Mouse (Mus musculus) midbrain, embryonic 14.5 days (tissue): ENCODE data around the gene Rbp4. TPM values are rescaled to one million over a fixed set of nuclear protein-coding genes. Genes with fewer than 3 reads are reported as not detected.

ENCODE experiments used
- ATAC-seq: fragments of 200-750 bp; cut with Nextera tagmentation; 2 replicates; pipeline ENCODE4 v1.8.0; 2017; ENCODE audit warnings: moderate number of reproducible peaks, moderate library complexity; ENCODE audit not compliant: low FRiP score, low TSS enrichment
- DNase-seq: peaks from one replicate; pipeline ENCODE4 v3.0.0-alpha.2; 2015
- H3K27ac ChIP-seq: fragments of 300-500 bp; sonication (generic); replicated peaks from 2 replicates; pipeline ENCODE4 v1.5.1; 2014; ENCODE audit warnings: mild to moderate bottlenecking, low read depth, low read length, moderate library complexity
- H3K27me3 ChIP-seq: fragments of 300-500 bp; sonication (generic); 2 replicates; pipeline ENCODE4 v1.6.1; 2014; ENCODE audit warnings: low read length, control low read depth, mixed read lengths; ENCODE audit not compliant: control insufficient read depth, insufficient read depth
- H3K36me3 ChIP-seq: fragments of 300-500 bp; sonication (generic); 2 replicates; pipeline ENCODE4 v1.6.1; 2014; ENCODE audit warnings: low read length, control low read depth; ENCODE audit not compliant: control insufficient read depth, insufficient read depth
- H3K4me1 ChIP-seq: fragments of 300-500 bp; sonication (generic); 2 replicates; pipeline ENCODE4 v1.6.1; 2014; ENCODE audit warnings: mild to moderate bottlenecking, antibody characterized with exemption, low read length, control low read depth; ENCODE audit not compliant: control insufficient read depth, insufficient read depth
- H3K4me2 ChIP-seq: fragments of 300-500 bp; sonication (generic); 2 replicates; pipeline ENCODE4 v1.6.1; 2014; ENCODE audit warnings: mild to moderate bottlenecking, low read length, moderate library complexity
- H3K4me3 ChIP-seq: fragments of 300-500 bp; sonication (generic); replicated peaks from 2 replicates; pipeline ENCODE4 v1.5.1; 2014; ENCODE audit warnings: low read depth, low read length
- H3K9ac ChIP-seq: fragments of 300-500 bp; sonication (generic); replicated peaks from 2 replicates; pipeline ENCODE4 v1.6.1; 2014; ENCODE audit warnings: mild to moderate bottlenecking, low read length, moderate library complexity
- H3K9me3 ChIP-seq: fragments of 300-500 bp; sonication (generic); 2 replicates; pipeline ENCODE4 v1.6.1; 2016; ENCODE audit warnings: low read length, control low read depth, mixed read lengths; ENCODE audit not compliant: control insufficient read depth
- WGBS: fragments of 180-500 bp; shearing (Covaris S2); extraction: QIAGEN DNeasy Blood & Tissue Kit; methylation state at CpG from one replicate; pipeline ENCODE4 v1.1.7; 2014; 5-methylcytosine and 5-hydroxymethylcytosine counted together
- polyA plus RNA-seq: library from polyadenylated mRNA; unstranded; fragments of >200 nt; fragmentation: Nextera tagmentation; extraction: Ambion mirVana; gene quantifications from 2 replicates; pipeline ENCODE4 v1.2.1, GENCODE M21; 2014

Gene Rbp4
- polyA plus RNA-seq, 1 experiment from 2014 or later: 4.1 TPM

DNA sequence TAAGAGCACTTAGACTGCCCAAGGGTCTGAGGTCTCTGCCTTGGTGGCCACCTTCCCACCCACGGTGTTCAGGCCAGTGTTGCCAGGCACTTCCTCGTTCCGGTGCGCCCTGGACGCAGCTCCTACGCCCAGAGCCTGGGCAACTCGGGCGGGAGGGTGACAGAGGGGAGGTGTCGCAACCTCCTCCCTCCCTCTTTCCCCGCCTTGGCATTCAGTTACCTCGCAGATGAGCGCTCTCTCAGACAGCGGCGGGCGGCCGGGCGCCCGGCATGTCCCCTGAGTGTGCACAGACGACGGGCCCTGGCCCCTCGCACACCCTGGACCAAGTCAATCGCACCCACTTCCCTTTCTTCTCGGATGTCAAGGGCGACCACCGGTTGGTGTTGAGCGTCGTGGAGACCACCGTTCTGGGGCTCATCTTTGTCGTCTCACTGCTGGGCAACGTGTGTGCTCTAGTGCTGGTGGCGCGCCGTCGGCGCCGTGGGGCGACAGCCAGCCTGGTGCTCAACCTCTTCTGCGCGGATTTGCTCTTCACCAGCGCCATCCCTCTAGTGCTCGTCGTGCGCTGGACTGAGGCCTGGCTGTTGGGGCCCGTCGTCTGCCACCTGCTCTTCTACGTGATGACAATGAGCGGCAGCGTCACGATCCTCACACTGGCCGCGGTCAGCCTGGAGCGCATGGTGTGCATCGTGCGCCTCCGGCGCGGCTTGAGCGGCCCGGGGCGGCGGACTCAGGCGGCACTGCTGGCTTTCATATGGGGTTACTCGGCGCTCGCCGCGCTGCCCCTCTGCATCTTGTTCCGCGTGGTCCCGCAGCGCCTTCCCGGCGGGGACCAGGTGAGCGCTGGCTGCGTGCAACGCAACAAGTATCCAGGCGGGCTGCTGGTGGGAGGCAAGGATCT is 28.0 kb downstream of the Rbp4 start, which contains the start of gene Ffar4:
TSS of gene Ffar4 (plus strand) at position 214 of the 901 bp plus-strand sequence.
- Histone ChIP-seq H3K27me3 (peaks cover 30% of the 10 kb centered on the region), H3K9me3 (no peaks in the 10 kb centered on the region), H3K4me1 (no peaks in the 10 kb centered on the region), H3K4me2 (peak within 1 kb of the TSS; percentile 53), H3K4me3 (peak within 1 kb of the TSS; percentile 34), H3K27ac (no peak within 1 kb of the TSS), H3K36me3 (no peaks in the 10 kb centered on the region), H3K9ac (no peak within 1 kb of the TSS)
- DNase-seq (peak; percentile 32), ATAC-seq (no peak; the same call in 1 of the 2 replicates)
- WGBS: 1% methylated on average over 77 of the region's 77 CpGs

DNA sequence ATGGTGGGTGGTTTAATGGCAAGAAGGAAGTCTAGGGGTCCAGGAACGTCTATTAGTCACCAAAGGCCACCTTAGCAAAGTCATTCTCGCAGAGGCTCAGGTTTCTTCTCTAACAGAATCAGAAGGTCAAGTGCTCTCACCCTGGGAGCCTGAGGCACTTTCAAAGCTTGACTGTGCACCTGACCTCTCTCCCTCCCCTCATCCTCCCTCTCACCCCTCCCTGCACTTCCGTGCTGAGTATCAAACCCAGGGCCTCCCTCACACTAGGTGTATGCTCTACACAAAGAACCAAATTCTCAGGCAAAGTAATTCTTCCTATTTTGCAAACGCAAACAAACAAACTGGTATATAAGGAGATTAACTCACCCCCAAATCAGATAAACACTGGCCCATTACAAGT is 28.9 kb downstream of the Rbp4 start:
- no peak overlapping the region for H3K4me3 ChIP-seq
- H3K4me2 ChIP-seq: no peak overlapping the region
- no peak for ATAC-seq
- H3K27ac ChIP-seq: no peak overlapping the region
- no peak for DNase-seq
- H3K4me1 ChIP-seq: no peaks in the 10 kb centered on the region
- H3K9ac ChIP-seq: no peak overlapping the region
- H3K27me3 ChIP-seq: peaks cover 30% of the 10 kb centered on the region
- no peaks in the 10 kb centered on the region for H3K9me3 ChIP-seq
- WGBS: 16% methylated on average over 4 of the region's 4 CpGs
- no peaks in the 10 kb centered on the region for H3K36me3 ChIP-seq

- WGBS: 52% methylated on average over 4 of the region's 4 CpGs
- ATAC-seq: no peak
- no peak for DNase-seq
- H3K36me3 ChIP-seq: no peaks in the 10 kb centered on the region
- H3K4me3 ChIP-seq: no peak overlapping the region
- H3K4me1 ChIP-seq: no peaks in the 10 kb centered on the region
- no peak overlapping the region for H3K9ac ChIP-seq
- no peak overlapping the region for H3K4me2 ChIP-seq
- no peaks in the 10 kb centered on the region for H3K9me3 ChIP-seq
- peaks cover 10% of the 10 kb centered on the region for H3K27me3 ChIP-seq
- no peak overlapping the region for H3K27ac ChIP-seq
These were observed 33.5 kb downstream of the Rbp4 start for GRCm38 (mm10) chr19:38091512-38091985.

DNA sequence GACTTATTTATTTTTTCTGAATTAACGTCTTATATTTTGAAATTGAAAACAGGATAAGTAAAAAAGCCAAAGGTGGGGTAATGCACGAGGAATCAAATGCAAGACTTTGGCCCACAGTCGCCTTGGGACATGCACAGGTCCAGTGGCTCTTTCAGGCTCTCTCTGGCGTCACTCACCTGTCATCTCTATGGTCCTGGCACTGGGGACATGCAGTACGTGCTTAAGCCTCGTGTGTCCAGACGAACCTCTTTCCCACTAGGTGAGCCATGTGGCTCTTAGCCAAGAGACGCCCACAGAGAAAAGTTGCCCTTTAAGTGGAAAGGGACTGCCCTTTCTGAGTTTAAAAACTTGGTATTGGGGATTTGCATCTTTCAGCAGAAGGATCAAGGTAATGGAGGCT is 35.7 kb downstream of the Rbp4 start:
- Histone ChIP-seq H3K4me2 (no peak overlapping the region), H3K4me1 (no peaks in the 10 kb centered on the region), H3K9me3 (no peaks in the 10 kb centered on the region), H3K9ac (no peak overlapping the region), H3K4me3 (no peak overlapping the region), H3K27ac (no peak overlapping the region), H3K27me3 (no peaks in the 10 kb centered on the region), H3K36me3 (no peaks in the 10 kb centered on the region)
- DNase-seq (no peak), ATAC-seq (no peak)
- 83% methylated on average over 8 of the region's 8 CpGs for WGBS

- Histone ChIP-seq H3K4me3 (no peak overlapping the region), H3K9me3 (no peaks in the 10 kb centered on the region), H3K4me1 (no peaks in the 10 kb centered on the region), H3K4me2 (no peak overlapping the region), H3K27ac (no peak overlapping the region), H3K36me3 (no peaks in the 10 kb centered on the region), H3K9ac (no peak overlapping the region), H3K27me3 (no peaks in the 10 kb centered on the region)
- ATAC-seq (no peak; the same call in 1 of the 2 replicates), DNase-seq (peak; percentile 46)
- 60% methylated on average over 11 of the region's 11 CpGs for WGBS
These were observed 38.0 kb downstream of the Rbp4 start for GRCm38 (mm10) chr19:38086948-38087551.

DNA sequence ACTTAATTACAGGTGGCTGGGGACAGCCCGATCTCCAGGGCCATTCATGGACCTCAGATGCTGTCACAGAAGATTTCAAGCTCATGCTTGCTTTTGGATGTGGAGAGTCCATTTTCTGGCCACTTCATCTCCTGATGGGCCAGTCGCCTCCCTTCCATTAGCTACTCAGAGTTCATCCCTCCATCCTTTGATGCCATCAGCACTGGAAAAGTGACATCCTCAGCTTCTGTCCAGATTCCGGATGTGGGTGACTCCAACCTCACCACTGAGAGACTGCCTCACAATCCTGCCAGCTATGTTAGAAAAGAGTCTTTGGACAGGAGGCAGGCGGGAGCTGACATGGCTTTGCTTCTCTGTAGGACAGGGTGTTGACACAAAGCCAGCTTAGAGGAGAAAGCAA is 39.2 kb downstream of the Rbp4 start:
- WGBS: 83% methylated on average over 4 of the region's 4 CpGs
- Histone ChIP-seq H3K27me3 (no peaks in the 10 kb centered on the region), H3K9ac (no peak overlapping the region), H3K4me3 (no peak overlapping the region), H3K9me3 (no peaks in the 10 kb centered on the region), H3K36me3 (no peaks in the 10 kb centered on the region), H3K4me1 (no peaks in the 10 kb centered on the region), H3K27ac (no peak overlapping the region), H3K4me2 (no peak overlapping the region)
- DNase-seq: no peak
- no peak for ATAC-seq

DNA sequence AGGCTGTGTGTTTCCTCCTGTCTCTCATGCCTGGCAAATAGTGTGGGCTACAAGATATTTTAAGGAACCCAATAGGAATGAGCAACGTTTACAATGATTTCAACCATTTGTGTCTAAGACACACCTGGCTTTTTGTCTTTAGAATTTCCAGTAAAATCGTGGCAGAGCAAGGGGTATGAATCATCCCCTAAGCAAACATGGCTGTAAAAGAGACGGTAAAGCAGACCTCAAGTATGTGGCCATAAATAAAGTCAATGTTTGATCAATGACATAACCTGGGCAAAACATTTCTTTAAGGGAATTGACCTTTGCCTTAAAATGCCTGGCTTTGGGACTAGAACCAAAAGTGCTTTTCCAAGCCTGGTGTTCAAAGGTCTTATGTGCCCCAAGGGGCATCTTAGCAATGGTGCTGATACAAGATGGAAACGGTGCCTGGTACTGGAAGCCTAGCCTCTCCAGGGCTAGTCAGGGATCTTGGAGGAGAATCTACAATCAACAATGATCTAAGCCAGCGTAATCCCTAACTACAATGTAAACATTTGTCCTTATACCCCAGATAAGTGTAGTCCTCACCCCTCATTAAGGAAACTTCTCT is 42.1 kb downstream of the Rbp4 start:
- Histone ChIP-seq H3K4me2 (no peak overlapping the region), H3K4me1 (no peaks in the 10 kb centered on the region), H3K9ac (no peak overlapping the region), H3K9me3 (no peaks in the 10 kb centered on the region), H3K36me3 (no peaks in the 10 kb centered on the region), H3K4me3 (no peak overlapping the region), H3K27me3 (no peaks in the 10 kb centered on the region), H3K27ac (no peak overlapping the region)
- no peak for DNase-seq
- no peak for ATAC-seq
- WGBS: 80% methylated on average over 5 of the region's 5 CpGs

GRCm38 (mm10) chr19:38081361-38081760 is 43.7 kb downstream of the Rbp4 start:
- 84% methylated on average over 3 of the region's 3 CpGs for WGBS
- Histone ChIP-seq H3K27me3 (no peaks in the 10 kb centered on the region), H3K9ac (no peak overlapping the region), H3K9me3 (no peaks in the 10 kb centered on the region), H3K36me3 (no peaks in the 10 kb centered on the region), H3K4me3 (no peak overlapping the region), H3K4me1 (no peaks in the 10 kb centered on the region), H3K4me2 (no peak overlapping the region), H3K27ac (no peak overlapping the region)
- DNase-seq (no peak), ATAC-seq (no peak)
